Mouse (Mus musculus): ENCODE measurements around the gene Gm3476.
"Not testable (repeated sequence)": the region's sequence is repeated elsewhere in the genome, so short reads cannot be mapped to it uniquely, and the experiment has no call there.

Gm3476 gene

DNA sequence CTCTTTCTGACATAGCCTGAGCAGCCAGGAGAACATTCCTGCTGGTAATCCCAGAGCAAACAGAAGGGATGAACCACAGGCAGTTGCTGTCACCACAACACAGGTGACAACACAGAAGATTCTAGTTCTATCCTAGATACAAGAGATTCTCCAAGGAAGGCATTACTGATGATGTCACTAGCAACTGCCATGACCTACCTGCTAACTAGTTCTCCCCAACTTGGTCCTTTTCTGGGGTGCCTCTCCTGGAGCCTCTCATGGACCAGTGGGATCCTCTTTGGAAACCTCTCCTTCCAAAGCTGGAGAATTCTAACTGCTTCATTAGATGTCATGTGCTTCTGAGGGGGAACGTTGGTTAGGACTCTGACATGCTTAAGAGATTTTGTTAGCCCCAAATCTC is at the start of gene Gm3476:
TSS of gene Gm3476 (minus strand) at position 101 of the 400 bp plus-strand sequence.
- not testable (repeated sequence) for DNase-seq

DNA sequence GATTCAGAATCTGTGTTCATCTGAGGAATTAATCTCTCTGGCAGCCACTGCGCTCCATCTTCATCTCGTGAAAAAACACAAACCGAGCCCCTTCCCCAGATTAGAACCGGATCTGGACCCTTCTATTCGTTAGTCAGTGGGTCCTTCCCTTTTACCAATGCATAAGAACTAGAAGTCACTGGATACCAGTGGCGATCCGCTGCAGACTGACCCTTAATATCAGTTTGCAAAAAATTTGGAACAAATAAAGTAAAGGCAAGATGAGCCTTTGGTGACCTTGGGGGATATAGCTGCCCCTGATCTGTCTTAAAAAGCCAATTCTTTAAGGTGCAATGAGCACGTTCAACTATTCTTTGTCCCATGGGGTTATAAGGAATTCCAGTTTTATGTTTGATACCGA is 37.9 kb upstream of the Gm3476 start:
- not testable (repeated sequence) for DNase-seq

DNA sequence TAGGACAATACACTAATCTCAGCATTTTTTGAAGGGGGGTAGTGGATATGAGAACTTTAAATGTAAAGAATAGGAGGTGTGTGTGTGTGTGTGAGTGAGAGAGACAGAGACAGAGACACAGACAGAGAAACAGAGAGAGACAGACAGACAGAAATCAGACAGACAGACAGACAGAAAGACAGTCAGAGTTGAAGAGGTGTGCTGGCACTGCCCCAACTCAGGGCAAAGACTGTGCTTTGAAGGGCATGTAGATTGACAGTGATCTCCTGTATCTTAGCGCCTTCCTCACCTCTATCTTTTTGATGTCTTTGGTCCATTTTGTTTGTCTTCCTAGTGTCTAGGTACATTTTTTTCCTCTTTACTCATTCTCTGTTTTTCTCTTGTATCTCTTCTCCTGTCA is 35.5 kb upstream of the Gm3476 start:
- DNase-seq, result not testable (repeated sequence)

DNA sequence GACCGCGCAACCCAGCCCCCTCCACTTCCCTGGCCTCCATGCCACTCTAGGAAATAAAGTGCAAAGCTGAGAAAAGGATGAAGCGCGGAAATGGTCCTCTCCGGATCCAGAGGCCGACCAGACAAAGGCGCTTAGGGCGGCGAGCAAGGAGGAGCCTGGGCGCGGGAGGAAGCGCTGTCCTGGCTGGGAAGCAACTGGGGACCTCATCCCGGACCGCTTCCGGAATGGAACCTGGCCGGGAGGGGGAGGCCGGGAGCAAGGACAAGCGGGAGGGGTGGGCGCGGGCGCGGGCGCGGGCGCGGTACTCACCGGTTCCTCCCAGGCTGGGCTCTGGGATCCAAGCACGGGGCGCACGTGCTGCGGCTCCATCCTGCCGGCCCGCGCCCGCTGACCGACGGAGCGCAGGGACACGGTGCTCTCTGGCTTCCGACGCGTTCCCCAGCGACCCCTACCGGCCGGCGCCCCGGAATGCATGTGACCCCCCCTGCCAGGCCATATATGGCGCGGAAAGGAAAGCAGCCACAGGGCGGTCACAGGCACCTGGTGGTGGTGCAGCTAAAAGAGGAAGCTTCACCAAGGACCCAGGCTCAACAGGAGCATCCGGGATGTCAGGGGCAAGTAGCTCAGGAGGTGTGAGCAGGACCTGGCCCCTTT is 17.2 kb downstream of the Gm3476 start, which contains the start of gene Gm3468:
TSS of gene Gm3468 (minus strand) at position 394 of the 654 bp plus-strand sequence.
- DNase-seq, result peak; percentile 69 to 75

DNA sequence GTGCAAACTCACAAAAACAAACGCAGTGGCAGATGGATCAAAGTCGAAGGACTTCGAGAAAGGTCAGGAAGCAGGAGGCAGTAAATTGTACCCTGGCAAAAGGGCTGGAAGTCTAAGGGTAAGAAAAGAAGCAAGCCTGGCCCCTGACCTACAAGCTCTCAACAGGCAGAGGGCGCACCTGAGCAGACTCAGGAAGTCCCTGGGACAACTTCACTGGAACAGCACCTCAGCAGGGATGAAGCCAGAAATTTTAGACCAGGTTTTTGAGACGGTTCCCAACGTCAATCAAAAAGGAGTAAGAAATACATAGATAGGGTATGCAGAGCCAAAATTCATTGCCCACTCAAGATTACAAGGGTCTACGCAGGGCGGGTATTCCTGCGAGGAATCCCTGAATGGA is 18.1 kb downstream of the Gm3476 start:
- DNase-seq, result peak in 1 of 2 experiments; percentile 3

DNA sequence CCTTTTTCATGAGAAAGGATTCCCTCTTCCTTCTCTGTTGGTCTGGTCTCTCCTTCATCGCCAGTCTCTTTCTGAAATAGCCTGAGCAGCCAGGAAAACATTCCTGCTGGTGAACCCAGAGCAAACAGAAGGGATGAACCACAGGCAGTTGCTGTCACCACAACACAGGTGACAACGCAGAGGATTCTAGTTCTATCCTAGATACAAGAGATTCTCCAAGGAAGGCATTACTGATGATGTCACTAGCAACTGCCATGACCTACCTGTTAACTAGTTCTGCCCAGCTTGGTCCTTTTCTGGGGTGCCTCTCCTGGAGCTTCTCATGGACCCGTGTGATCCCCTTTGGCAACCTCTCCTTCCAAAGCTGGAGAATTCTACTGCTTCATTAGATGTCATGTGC is 31.8 kb downstream of the Gm3476 start, which contains the start of gene Gm8206:
TSS of gene Gm8206 (minus strand) at position 101 of the 400 bp plus-strand sequence.
- DNase-seq, result not testable (repeated sequence)

DNA sequence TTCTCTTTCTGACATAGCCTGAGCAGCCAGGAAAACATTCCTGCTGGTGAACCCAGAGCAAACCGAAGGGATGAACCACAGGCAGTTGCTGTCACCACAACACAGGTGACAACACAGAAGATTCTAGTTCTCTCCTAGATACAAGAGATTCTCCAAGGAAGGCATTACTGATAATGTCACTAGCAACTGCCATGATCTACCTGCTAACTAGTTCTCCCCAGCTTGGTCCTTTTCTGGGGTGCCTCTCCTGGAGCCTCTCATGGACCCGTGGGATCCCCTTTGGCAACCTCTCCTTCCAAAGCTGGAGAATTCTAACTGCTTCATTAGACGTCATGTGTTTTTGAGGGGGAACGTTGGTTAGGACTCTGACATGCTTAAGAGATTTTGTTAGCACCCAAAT is 67.4 kb downstream of the Gm3476 start, which contains the start of gene Gm6337:
TSS of gene Gm6337 (minus strand) at position 101 of the 400 bp plus-strand sequence.
- DNase-seq, result not testable (repeated sequence)
